Comparison of ENCODE assay signal across 28 mouse cellular contexts in genomic region chr1:180698063-180698462, GRCm38 (mm10). TPM values are rescaled to one million over a fixed set of nuclear protein-coding genes. Genes with fewer than 3 reads are reported as not detected.
DNase-seq lines count a peak whose midpoint lies in the region; ATAC-seq lines count a peak whose summit lies in the region.
"Had no signal": no experiment of that assay in that cellular context is flagged by ENCODE, and none has a peak within 500 bp of the region (broad histone marks: within the 10 kb centered on the region; RNA-seq: fewer than 3 reads in every experiment).

No protein-coding gene starts in this region.

- no peak overlapping the region for H3K9ac ChIP-seq in intestine, embryonic 16.5 days (ENCODE audit: low read depth, low read length)
- H3K9ac ChIP-seq: embryonic facial prominence, embryonic 12.5 days; embryonic facial prominence, embryonic 15.5 days; heart, embryonic 12.5 days; heart, embryonic 15.5 days; hindbrain, embryonic 15.5 days had no signal

- no peaks in the 10 kb centered on the region for H3K36me3 ChIP-seq in intestine, embryonic 16.5 days (ENCODE audit: control insufficient read depth, insufficient read depth, low read length)
- H3K36me3 ChIP-seq: embryonic facial prominence, embryonic 12.5 days; embryonic facial prominence, embryonic 15.5 days; G1E; heart, embryonic 12.5 days; heart, embryonic 15.5 days; hindbrain, embryonic 15.5 days had no signal

- peaks cover 8% of the 10 kb centered on the region; the same call in 1 of the 2 replicates for H3K4me1 ChIP-seq in intestine, embryonic 16.5 days (ENCODE audit: control insufficient read depth, insufficient read depth, low read length)

- no peak overlapping the region for H3K4me3 ChIP-seq in intestine, embryonic 16.5 days (ENCODE audit: low read length)
- H3K4me3 ChIP-seq: embryonic facial prominence, embryonic 15.5 days; hindbrain, embryonic 15.5 days had no signal

- H3K4me2 ChIP-seq in intestine, embryonic 16.5 days (ENCODE audit: low read depth, low read length): no peak overlapping the region
- H3K4me2 ChIP-seq: embryonic facial prominence, embryonic 12.5 days; embryonic facial prominence, embryonic 15.5 days; hindbrain, embryonic 15.5 days had no signal

- peak; percentile 89 for ATAC-seq in granulocyte monocyte progenitor cell, adult 5-6 weeks (replicated peaks; ENCODE audit: poor library complexity, severe bottlenecking)
- peak; percentile 56 for ATAC-seq in megakaryocyte, adult 5-6 weeks (ENCODE audit: poor library complexity, severe bottlenecking)
- no peak for ATAC-seq in CD4-positive, CD25-positive, alpha-beta regulatory T cell, adult 4 months
- no peak for ATAC-seq in intestine, embryonic 16.5 days
- ATAC-seq: forebrain, embryonic 14.5 days had no signal

- H3K27ac ChIP-seq in intestine, embryonic 16.5 days (ENCODE audit: low read length): no peak overlapping the region
- H3K27ac ChIP-seq: embryonic facial prominence, embryonic 12.5 days; embryonic facial prominence, embryonic 15.5 days; heart, embryonic 15.5 days; hindbrain, embryonic 15.5 days had no signal

- peak; percentile 15 for DNase-seq in A20 (ENCODE audit: low read depth, low spot score)
- DNase-seq in embryo, embryonic 11 days: no peak
- no peak for DNase-seq in adrenal gland, postnatal 36 days
- DNase-seq: adrenal gland, adult 2 months; adrenal gland, postnatal 14 days; cerebellum, adult 11-12 months; cerebellum, adult 8-10 months; cerebellum, postnatal 10 days; cerebellum, postnatal 36 days; gastrocnemius, postnatal 10 days; heart, adult 18-20 months; heart, postnatal 10 days; heart, postnatal 36 days; kidney, adult 11 months had no signal

- peaks cover 24% of the 10 kb centered on the region for H3K27me3 ChIP-seq in intestine, embryonic 16.5 days (replicated peaks; ENCODE audit: control insufficient read depth, insufficient read depth, low read length)
- H3K27me3 ChIP-seq: CH12.LX had no signal

- no peaks in the 10 kb centered on the region for H3K9me3 ChIP-seq in intestine, embryonic 16.5 days (ENCODE audit: control insufficient read depth, low read length)
- H3K9me3 ChIP-seq: embryonic facial prominence, embryonic 12.5 days; embryonic facial prominence, embryonic 15.5 days; heart, embryonic 12.5 days; heart, embryonic 15.5 days; hindbrain, embryonic 15.5 days had no signal

- 55% methylated on average over 5 of the region's 5 CpGs for WGBS in intestine, embryonic 16.5 days

RNA-seq across cellular contexts. Expression of gene Mixl1, which starts 1.2 kb away (rescaled TPM):
- total RNA-seq in granulocyte monocyte progenitor cell, adult 5-6 weeks (2014; fragmentation: Nextera tagmentation): not detected in 2 replicates
- total RNA-seq in granulocyte monocyte progenitor cell, adult 5-6 weeks (2017): not detected in 2 replicates
- total RNA-seq in megakaryocyte, adult 5-6 weeks (2015): not detected in 2 replicates
- total RNA-seq in megakaryocyte, adult 5-6 weeks (2017): not detected in 2 replicates
- under 1 TPM in 1 of 2 experiments, not detected in 1; 0.19 TPM for polyA plus RNA-seq in CD4-positive, CD25-positive, alpha-beta regulatory T cell, adult 4 months (2017; shearing (Covaris generic))
- not detected for total RNA-seq in adrenal gland, postnatal 36 days (2021)
- polyA plus RNA-seq in intestine, embryonic 16.5 days (2015; fragmentation: Nextera tagmentation; extraction: Ambion mirVana): 0.05 and 0.10 TPM in 2 replicates
- total RNA-seq: adrenal gland, adult 2 months; adrenal gland, postnatal 14 days; CH12.LX; gastrocnemius, postnatal 10 days; gastrocnemius, postnatal 4 days; heart, adult 18-20 months; heart, postnatal 10 days; heart, postnatal 36 days had no signal
- polyA plus RNA-seq: G1E; heart, embryonic 12.5 days; heart, embryonic 15.5 days; hindbrain, embryonic 11.5 days; hindbrain, embryonic 15.5 days had no signal

RNA-seq across cellular contexts. Expression of gene Acbd3, which starts 27.8 kb away (rescaled TPM):
- 23.5 and 26.5 TPM in 2 replicates for total RNA-seq in granulocyte monocyte progenitor cell, adult 5-6 weeks (2014; fragmentation: Nextera tagmentation)
- 40.6 and 44.6 TPM in 2 replicates for total RNA-seq in granulocyte monocyte progenitor cell, adult 5-6 weeks (2017)
- 25.2 and 27.1 TPM in 2 replicates for total RNA-seq in megakaryocyte, adult 5-6 weeks (2015)
- total RNA-seq in megakaryocyte, adult 5-6 weeks (2017): 49.8 and 52.4 TPM in 2 replicates
- 10 to 100 TPM; 11.2 to 16.1 TPM for polyA plus RNA-seq in CD4-positive, CD25-positive, alpha-beta regulatory T cell, adult 4 months (2017; shearing (Covaris generic))
- 10 to 100 TPM; 48.6 to 54.3 TPM for total RNA-seq in adrenal gland, postnatal 36 days (2021)
- polyA plus RNA-seq in intestine, embryonic 16.5 days (2015; fragmentation: Nextera tagmentation; extraction: Ambion mirVana): 17.1 and 17.5 TPM in 2 replicates

RNA-seq across cellular contexts. Expression of gene Lin9, which starts 57.1 kb away (rescaled TPM):
- total RNA-seq in granulocyte monocyte progenitor cell, adult 5-6 weeks (2014; fragmentation: Nextera tagmentation): 21.2 and 30.4 TPM in 2 replicates
- total RNA-seq in granulocyte monocyte progenitor cell, adult 5-6 weeks (2017): 28.7 and 39.6 TPM in 2 replicates
- 30.8 and 32.5 TPM in 2 replicates for total RNA-seq in megakaryocyte, adult 5-6 weeks (2015)
- 32.8 and 35.7 TPM in 2 replicates for total RNA-seq in megakaryocyte, adult 5-6 weeks (2017)
- polyA plus RNA-seq in CD4-positive, CD25-positive, alpha-beta regulatory T cell, adult 4 months (2017; shearing (Covaris generic)): 10 to 100 TPM; 19.8 to 20.6 TPM
- 1 to 10 TPM; 5.0 to 6.9 TPM for total RNA-seq in adrenal gland, postnatal 36 days (2021)
- 12.2 and 13.1 TPM in 2 replicates for polyA plus RNA-seq in intestine, embryonic 16.5 days (2015; fragmentation: Nextera tagmentation; extraction: Ambion mirVana)

Comparison
In these comparisons a context has a peak if more than half of its experiments do, and no peak if none do; other contexts are left out.
1. ATAC-seq: peak in granulocyte monocyte progenitor cell, adult 5-6 weeks (single experiment) and megakaryocyte, adult 5-6 weeks (single experiment); none in CD4-positive, CD25-positive, alpha-beta regulatory T cell, adult 4 months (single experiment) and intestine, embryonic 16.5 days (single experiment).